In genomic region chr10:82622671-82623552, GRCm38 (mm10) we compare ENCODE assay signal across 8 mouse cellular contexts. TPM values are rescaled to one million over a fixed set of nuclear protein-coding genes. Genes with fewer than 3 reads are reported as not detected.
A peak's percentile ranks its signal among the peaks of the same experiment; 100 is the strongest.
DNase-seq lines count a peak whose midpoint lies in the region; ATAC-seq lines count a peak whose summit lies in the region.

1190007I07Rik (minus strand) TSS chr10:82623228.

- H3K27ac ChIP-seq in brown adipose tissue, adult 24 weeks (replicated peaks; ENCODE audit: low read depth, low read length) = peak within 1 kb of the TSS; percentile 71
- H3K27ac ChIP-seq in heart, embryonic 13.5 days (replicated peaks) = peak within 1 kb of the TSS; percentile 81
- H3K27ac ChIP-seq in liver, embryonic 12.5 days = peak within 1 kb of the TSS; percentile 79
- H3K27ac ChIP-seq in stomach, embryonic 15.5 days = peak within 1 kb of the TSS; percentile 86

- peak within 1 kb of the TSS; percentile 78 for H3K4me2 ChIP-seq in heart, embryonic 13.5 days
- peak within 1 kb of the TSS; percentile 79 for H3K4me2 ChIP-seq in liver, embryonic 12.5 days
- H3K4me2 ChIP-seq in stomach, embryonic 15.5 days = peak within 1 kb of the TSS; percentile 53

- under 1% methylated on average over 57 of the region's 61 CpGs for WGBS in heart, embryonic 13.5 days
- WGBS in liver, embryonic 12.5 days (ENCODE audit: insufficient replicate concordance) = under 1% methylated on average over 56 of the region's 61 CpGs
- WGBS in stomach, embryonic 15.5 days = under 1% methylated on average over 58 of the region's 61 CpGs

- peaks cover 15% of the 10 kb centered on the region; the same call in 1 of the 2 replicates for H3K36me3 ChIP-seq in heart, embryonic 13.5 days
- peaks cover 10% of the 10 kb centered on the region for H3K36me3 ChIP-seq in liver, embryonic 12.5 days
- H3K36me3 ChIP-seq in stomach, embryonic 15.5 days = no peaks in the 10 kb centered on the region

- H3K9me3 ChIP-seq in heart, embryonic 13.5 days = no peaks in the 10 kb centered on the region
- H3K9me3 ChIP-seq in liver, embryonic 12.5 days (replicated peaks) = no peaks in the 10 kb centered on the region
- no peaks in the 10 kb centered on the region for H3K9me3 ChIP-seq in stomach, embryonic 15.5 days

- H3K27me3 ChIP-seq in heart, embryonic 13.5 days (replicated peaks) = no peaks in the 10 kb centered on the region
- H3K27me3 ChIP-seq in liver, embryonic 12.5 days (replicated peaks) = no peaks in the 10 kb centered on the region
- no peaks in the 10 kb centered on the region for H3K27me3 ChIP-seq in stomach, embryonic 15.5 days (replicated peaks)

- peak; percentile 84 for ATAC-seq in heart, embryonic 13.5 days (ENCODE audit: extremely low read depth, insufficient number of reproducible peaks, low FRiP score, low TSS enrichment)
- peak; percentile 89 for ATAC-seq in liver, embryonic 12.5 days
- peak; percentile 91 for ATAC-seq in stomach, embryonic 15.5 days (ENCODE audit: insufficient read depth, low FRiP score, low read depth)

- no peaks in the 10 kb centered on the region for H3K4me1 ChIP-seq in brown adipose tissue, adult 24 weeks (ENCODE audit: control insufficient read depth, insufficient read depth, insufficient read length, low read length)
- H3K4me1 ChIP-seq in heart, embryonic 13.5 days = peaks cover 9% of the 10 kb centered on the region
- H3K4me1 ChIP-seq in liver, embryonic 12.5 days = peaks cover 12% of the 10 kb centered on the region
- H3K4me1 ChIP-seq in stomach, embryonic 15.5 days = no peaks in the 10 kb centered on the region

- peak; percentile 92 for DNase-seq in CD4-positive, CD25-positive, alpha-beta regulatory T cell, adult 2 months (ENCODE audit: low read depth, low spot score)
- peak; percentile 59 for DNase-seq in fat pad, adult 2 months (ENCODE audit: extremely low read depth, low read depth, low spot score)
- DNase-seq in kidney, postnatal 10 days = peak; percentile 95
- peak; percentile 85 to 87 for DNase-seq in natural killer cell, adult 2 months (ENCODE audit: low spot score in 2 of 2)

- H3K9ac ChIP-seq in heart, embryonic 13.5 days = peak within 1 kb of the TSS; percentile 85
- peak within 1 kb of the TSS; percentile 80 for H3K9ac ChIP-seq in liver, embryonic 12.5 days
- peak within 1 kb of the TSS; percentile 61 for H3K9ac ChIP-seq in stomach, embryonic 15.5 days

- H3K4me3 ChIP-seq in brown adipose tissue, adult 24 weeks (ENCODE audit: insufficient read depth, low read depth, low read length) = peak within 1 kb of the TSS; percentile 77
- H3K4me3 ChIP-seq in heart, embryonic 13.5 days = peak within 1 kb of the TSS; percentile 83
- peak within 1 kb of the TSS; percentile 79 for H3K4me3 ChIP-seq in liver, embryonic 12.5 days
- H3K4me3 ChIP-seq in stomach, embryonic 15.5 days (replicated peaks) = peak within 1 kb of the TSS; percentile 84

RNA-seq across cellular contexts. Expression of gene 1190007I07Rik, which starts in this region (rescaled TPM):
- 73.8 and 90.9 TPM in 2 replicates for polyA plus RNA-seq in brown adipose tissue, adult 24 weeks (2012; ENCODE audit: insufficient read depth, insufficient read length, missing spikeins)
- polyA plus RNA-seq in heart, embryonic 13.5 days (2015; fragmentation: Nextera tagmentation; extraction: Ambion mirVana) = 35.4 and 40.9 TPM in 2 replicates
- polyA plus RNA-seq in liver, embryonic 12.5 days (2016; fragmentation: Nextera tagmentation; extraction: Ambion mirVana) = 55.1 and 58.8 TPM in 2 replicates
- 48.2 and 49.8 TPM in 2 replicates for polyA plus RNA-seq in stomach, embryonic 15.5 days (2015; fragmentation: Nextera tagmentation; extraction: Ambion mirVana)

Comparison
In these comparisons a context has a peak if more than half of its experiments do, and no peak if none do; other contexts are left out.
1. Peak in every context shown above with its lines: DNase-seq, ATAC-seq, H3K4me3 ChIP-seq and H3K27ac ChIP-seq.